Mouse (Mus musculus) hindbrain, postnatal 0 days (tissue): ENCODE results near the gene Gm10217. TPM values are rescaled to one million over a fixed set of nuclear protein-coding genes. Genes with fewer than 3 reads are reported as not detected.
A peak's percentile ranks its signal among the peaks of the same experiment; 100 is the strongest.

Source experiments
- ATAC-seq: fragments of 200-750 bp; cut with Nextera tagmentation; 2 replicates; pipeline ENCODE4 v1.8.0; 2017; ENCODE audit warnings: mild to moderate bottlenecking, moderate TSS enrichment, moderate library complexity
- DNase-seq: peaks from one replicate; pipeline ENCODE4 v3.0.0-alpha.2; 2015; ENCODE audit warnings: low spot score
- H3K27ac ChIP-seq: fragments of 300-500 bp; sonication (generic); 2 replicates; pipeline ENCODE4 v1.5.1; 2014; ENCODE audit warnings: mild to moderate bottlenecking
- H3K27me3 ChIP-seq: fragments of 300-500 bp; sonication (generic); 2 replicates; pipeline ENCODE4 v1.6.1; 2014; ENCODE audit warnings: low read length, mixed read lengths; ENCODE audit not compliant: insufficient read depth
- H3K36me3 ChIP-seq: fragments of 300-500 bp; sonication (generic); 2 replicates; pipeline ENCODE4 v1.6.1; 2014; ENCODE audit warnings: low read length, mixed read lengths; ENCODE audit not compliant: insufficient read depth
- H3K4me1 ChIP-seq: fragments of 300-500 bp; sonication (generic); 2 replicates; pipeline ENCODE4 v1.6.1; 2014; ENCODE audit warnings: antibody characterized with exemption, low read length, mixed read lengths; ENCODE audit not compliant: insufficient read depth
- H3K4me2 ChIP-seq: fragments of 300-500 bp; sonication (generic); 2 replicates; pipeline ENCODE4 v1.6.1; 2014; ENCODE audit warnings: low read depth, mild to moderate bottlenecking, low read length, moderate library complexity, mixed read lengths
- H3K4me3 ChIP-seq: fragments of 300-500 bp; sonication (generic); 2 replicates; pipeline ENCODE4 v1.5.1; 2014; ENCODE audit warnings: low read length
- H3K9ac ChIP-seq: fragments of 300-500 bp; sonication (generic); replicated peaks from 2 replicates; pipeline ENCODE4 v1.6.1; 2014; ENCODE audit warnings: mild to moderate bottlenecking, low read length, moderate library complexity, mixed read lengths
- H3K9me3 ChIP-seq: fragments of 300-500 bp; sonication (generic); 2 replicates; pipeline ENCODE4 v1.6.1; 2016; ENCODE audit warnings: low read length, mixed read lengths
- CTCF ChIP-seq: IDR thresholded peaks from 2 replicates; pipeline ENCODE4 v1.5.1; 2016; ENCODE audit warnings: antibody characterized with exemption, control low read depth, low read depth
- WGBS: fragments of 180-500 bp; shearing (Covaris S2); extraction: QIAGEN DNeasy Blood & Tissue Kit; methylation state at CpG from one replicate; pipeline ENCODE4 v1.1.7; 2014; 5-methylcytosine and 5-hydroxymethylcytosine counted together
- polyA plus RNA-seq: library from polyadenylated mRNA; unstranded; fragments of >200 nt; fragmentation: Nextera tagmentation; extraction: Ambion mirVana; gene quantifications from 2 replicates; pipeline ENCODE4 v1.2.1, GENCODE M21; 2015
- total RNA-seq: library from RNA; depleted of rRNA; stranded (reverse); fragments of >200 nt; gene quantifications from 2 replicates; pipeline ENCODE4 v1.2.3, GENCODE M21; 2014; rRNA removed

Gene Gm10217
- total and polyA plus RNA-seq, 2 experiments from 2014 or later = not detected

DNA sequence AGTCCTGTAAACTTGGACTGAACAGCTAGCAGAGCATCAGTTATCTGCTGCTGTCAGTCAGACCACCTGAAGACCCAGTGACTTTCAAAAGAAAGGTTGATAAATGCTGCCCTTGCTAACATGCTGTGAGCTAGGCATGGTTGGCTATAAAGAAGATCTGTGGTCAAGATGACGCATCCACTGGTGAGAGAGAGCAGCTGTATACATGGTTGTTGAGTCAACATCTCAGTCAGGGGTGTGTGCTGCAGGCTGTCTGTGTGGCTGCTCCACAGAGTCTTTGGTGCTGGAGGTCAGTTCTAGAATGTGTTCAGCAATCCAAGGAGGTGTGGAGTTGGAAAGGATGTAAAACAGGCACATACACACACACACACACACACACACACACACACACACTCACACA lies 12.2 kb downstream of the Gm10217 start:
- 82% methylated on average over 1 of the region's 1 CpGs for WGBS
- Histone ChIP-seq H3K9me3 (no peaks in the 10 kb centered on the region), H3K27ac (no peak overlapping the region), H3K4me1 (0 out of 2 replicates have a peak, but pooled peaks cover 5% of the 10 kb centered on the region), H3K9ac (no peak overlapping the region), H3K4me3 (no peak overlapping the region), H3K27me3 (no peaks in the 10 kb centered on the region), H3K36me3 (no peaks in the 10 kb centered on the region), H3K4me2 (no peak overlapping the region)
- ATAC-seq (no peak), DNase-seq (no peak)
- TF ChIP-seq CTCF = no peak

DNA sequence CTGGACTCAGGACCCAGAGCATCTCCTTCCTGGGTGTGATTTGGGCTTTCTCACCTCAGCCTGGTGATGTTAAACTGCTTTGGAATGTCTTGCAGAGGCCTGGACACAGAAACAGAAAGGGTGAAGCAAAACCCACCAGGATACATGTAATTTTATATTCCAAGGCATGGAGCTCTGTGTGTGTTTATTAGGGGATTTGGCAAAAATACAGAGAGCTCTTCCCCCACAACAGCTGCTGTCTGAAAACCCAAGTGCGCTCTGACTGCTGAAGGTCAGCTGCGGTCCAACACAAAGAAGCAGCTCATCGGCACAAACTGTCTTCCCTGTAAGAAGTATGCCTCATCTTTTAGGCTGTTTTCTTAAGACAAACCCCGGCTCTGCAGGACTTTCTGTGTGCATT lies 15.9 kb downstream of the Gm10217 start:
- Histone ChIP-seq H3K9ac (no peak overlapping the region), H3K4me3 (no peak overlapping the region), H3K4me1 (0 out of 2 replicates have a peak, but pooled peaks cover 5% of the 10 kb centered on the region), H3K36me3 (no peaks in the 10 kb centered on the region), H3K27ac (peak overlapping the region; percentile 41), H3K9me3 (no peaks in the 10 kb centered on the region), H3K27me3 (no peaks in the 10 kb centered on the region), H3K4me2 (no peak overlapping the region)
- no peak for TF ChIP-seq CTCF
- DNase-seq (peak; percentile 40), ATAC-seq (0 out of 2 replicates have a peak, but pooled peaks have one; percentile 51)
- 52% methylated on average over 4 of the region's 4 CpGs for WGBS

DNA sequence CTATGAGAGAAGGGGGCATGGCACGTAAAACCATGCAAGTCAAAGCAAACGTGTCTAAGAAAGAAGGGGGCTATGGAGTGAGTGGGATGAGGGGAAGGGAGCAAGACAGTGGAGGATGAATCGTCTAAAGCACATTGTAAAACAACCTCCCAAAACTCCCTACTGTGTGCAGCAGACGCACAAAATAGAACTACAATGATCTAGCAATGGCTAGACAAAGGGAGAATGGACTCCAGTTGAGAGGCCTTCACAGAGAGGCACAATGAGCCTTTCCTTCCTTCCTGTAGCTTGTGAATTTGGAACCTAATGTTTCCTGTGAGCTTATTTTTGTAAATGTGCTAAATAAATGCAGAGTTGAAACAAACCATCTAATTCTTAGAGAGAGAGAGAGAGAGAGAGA lies 22.7 kb downstream of the Gm10217 start:
- Histone ChIP-seq H3K27ac (no peak overlapping the region), H3K36me3 (no peaks in the 10 kb centered on the region), H3K27me3 (no peaks in the 10 kb centered on the region), H3K4me3 (no peak overlapping the region), H3K9me3 (no peaks in the 10 kb centered on the region), H3K4me2 (no peak overlapping the region), H3K9ac (no peak overlapping the region), H3K4me1 (no peaks in the 10 kb centered on the region)
- no peak for TF ChIP-seq CTCF
- DNase-seq (no peak), ATAC-seq (no peak)
- WGBS = 33% methylated on average over 4 of the region's 4 CpGs

DNA sequence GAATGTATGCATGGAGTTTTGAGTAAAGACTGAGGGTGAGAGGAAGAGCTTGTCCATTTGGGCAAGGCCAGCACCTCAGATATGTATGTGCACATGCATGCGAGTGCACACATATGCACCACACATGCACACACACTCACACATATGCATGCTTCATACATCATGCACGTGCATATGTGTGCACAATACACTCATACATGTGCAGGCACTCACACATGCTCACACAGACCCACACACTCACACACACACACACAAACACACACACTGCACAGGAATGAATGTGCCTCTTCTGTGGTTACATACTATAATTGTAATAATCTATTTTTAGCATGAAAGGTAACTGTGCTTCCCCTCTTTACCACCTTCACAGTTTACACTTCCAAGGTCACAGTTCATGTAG lies 35.1 kb downstream of the Gm10217 start:
- Histone ChIP-seq H3K4me3 (no peak overlapping the region), H3K27ac (no peak overlapping the region), H3K9ac (no peak overlapping the region), H3K36me3 (no peaks in the 10 kb centered on the region), H3K4me1 (0 out of 2 replicates have a peak, but pooled peaks cover 4% of the 10 kb centered on the region), H3K9me3 (no peaks in the 10 kb centered on the region), H3K4me2 (no peak overlapping the region), H3K27me3 (no peaks in the 10 kb centered on the region)
- no peak for TF ChIP-seq CTCF
- WGBS = 82% methylated on average over 2 of the region's 2 CpGs
- ATAC-seq (no peak), DNase-seq (no peak)

DNA sequence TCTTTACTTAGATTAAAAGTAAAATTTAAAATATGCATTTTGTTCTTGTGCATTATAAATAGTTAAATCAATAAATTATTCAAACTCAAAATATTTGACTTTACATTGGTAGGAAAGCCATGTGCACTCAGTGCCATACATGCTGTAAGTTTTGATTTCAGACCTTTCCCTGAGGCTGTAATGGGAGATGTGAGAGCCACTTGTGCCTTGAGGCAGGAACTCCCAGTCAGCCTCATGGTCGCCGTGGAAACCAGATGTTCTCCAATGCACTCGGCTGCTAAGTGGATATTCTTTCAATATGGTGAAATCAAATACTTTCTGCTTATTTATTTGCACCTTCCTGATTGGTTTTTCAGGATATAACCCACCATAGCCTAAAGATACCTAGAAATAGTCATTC lies 35.6 kb downstream of the Gm10217 start:
- H3K27me3 ChIP-seq = no peaks in the 10 kb centered on the region
- no peak overlapping the region for H3K4me2 ChIP-seq
- no peak overlapping the region for H3K9ac ChIP-seq
- DNase-seq = no peak
- 0 out of 2 replicates have a peak, but pooled peaks have one; percentile 24 for ATAC-seq
- no peak for TF ChIP-seq CTCF
- no peaks in the 10 kb centered on the region for H3K9me3 ChIP-seq
- no peak overlapping the region for H3K27ac ChIP-seq
- H3K36me3 ChIP-seq = no peaks in the 10 kb centered on the region
- H3K4me3 ChIP-seq = no peak overlapping the region
- whole genome bisulfite sequencing = 51% methylated on average over 3 of the region's 3 CpGs
- 0 out of 2 replicates have a peak, but pooled peaks cover 4% of the 10 kb centered on the region for H3K4me1 ChIP-seq

Other genes with a start within 250 kb of the Gm10217 start
- 110 and 117 TPM in 2 replicates for gene Fam155a, start 93.1 kb upstream of the Gm10217 start, total RNA-seq
- 34.0 and 39.0 TPM in 2 replicates for gene Fam155a, start 93.1 kb upstream of the Gm10217 start, polyA plus RNA-seq
- 3.3 and 4.0 TPM in 2 replicates for gene Lig4, start 113.4 kb downstream of the Gm10217 start, total RNA-seq
- gene Lig4, start 113.4 kb downstream of the Gm10217 start, polyA plus RNA-seq = 5.7 and 6.1 TPM in 2 replicates
- gene Abhd13, start 113.5 kb downstream of the Gm10217 start, total RNA-seq = 21.3 and 24.5 TPM in 2 replicates
- gene Abhd13, start 113.5 kb downstream of the Gm10217 start, polyA plus RNA-seq = 13.1 and 13.4 TPM in 2 replicates
- gene Tnfsf13b, start 142.2 kb downstream of the Gm10217 start, total RNA-seq = 0.14 and 0.47 TPM in 2 replicates
- 0.93 and 1.2 TPM in 2 replicates for gene Tnfsf13b, start 142.2 kb downstream of the Gm10217 start, polyA plus RNA-seq